Mouse (Mus musculus) hindbrain, embryonic 14.5 days (tissue): ENCODE measurements around the gene Hdgf. TPM values are rescaled to one million over a fixed set of nuclear protein-coding genes. Genes with fewer than 3 reads are reported as not detected.
A peak's percentile ranks its signal among the peaks of the same experiment; 100 is the strongest.
"Not testable (repeated sequence)": the region's sequence is repeated elsewhere in the genome, so short reads cannot be mapped to it uniquely, and the experiment has no call there.

Source experiments
- ATAC-seq: fragments of 200-750 bp; cut with Nextera tagmentation; 2 replicates; pipeline ENCODE4 v1.8.0; 2017; ENCODE audit warnings: moderate number of reproducible peaks, mild to moderate bottlenecking, moderate TSS enrichment, moderate library complexity; ENCODE audit not compliant: low FRiP score
- DNase-seq: peaks from one replicate; pipeline ENCODE4 v3.0.0-alpha.2; 2015; ENCODE audit warnings: low spot score
- H3K27ac ChIP-seq: fragments of 300-500 bp; sonication (generic); 2 replicates; pipeline ENCODE4 v1.5.1; 2014; ENCODE audit warnings: mild to moderate bottlenecking, moderate library complexity
- H3K27me3 ChIP-seq: fragments of 300-500 bp; sonication (generic); 2 replicates; pipeline ENCODE4 v1.6.1; 2014; ENCODE audit warnings: mild to moderate bottlenecking, low read length, mixed read lengths; ENCODE audit not compliant: control insufficient read depth, insufficient read depth
- H3K36me3 ChIP-seq: fragments of 300-500 bp; sonication (generic); replicated peaks from 2 replicates; pipeline ENCODE4 v1.6.1; 2014; ENCODE audit not compliant: control insufficient read depth, insufficient read depth
- H3K4me1 ChIP-seq: fragments of 300-500 bp; sonication (generic); replicated peaks from 2 replicates; pipeline ENCODE4 v1.6.1; 2014; ENCODE audit warnings: antibody characterized with exemption, low read length, mixed read lengths; ENCODE audit not compliant: control insufficient read depth, insufficient read depth
- H3K4me2 ChIP-seq: fragments of 300-500 bp; sonication (generic); replicated peaks from 2 replicates; pipeline ENCODE4 v1.6.1; 2014; ENCODE audit warnings: mild to moderate bottlenecking, moderate library complexity
- H3K4me3 ChIP-seq: fragments of 300-500 bp; sonication (generic); replicated peaks from 2 replicates; pipeline ENCODE4 v1.5.1; 2014; ENCODE audit warnings: mild to moderate bottlenecking, low read length
- H3K9ac ChIP-seq: fragments of 300-500 bp; sonication (generic); 2 replicates; pipeline ENCODE4 v1.6.1; 2014
- H3K9me3 ChIP-seq: fragments of 300-500 bp; sonication (generic); 2 replicates; pipeline ENCODE4 v1.6.1; 2016; ENCODE audit warnings: low read length; ENCODE audit not compliant: control insufficient read depth
- WGBS: fragments of 180-500 bp; shearing (Covaris S2); extraction: QIAGEN DNeasy Blood & Tissue Kit; methylation state at CpG from one replicate; pipeline ENCODE4 v1.1.7; 2014; 5-methylcytosine and 5-hydroxymethylcytosine counted together
- polyA plus RNA-seq: library from polyadenylated mRNA; unstranded; fragments of >200 nt; fragmentation: Nextera tagmentation; extraction: Ambion mirVana; gene quantifications from 2 replicates; pipeline ENCODE4 v1.2.1, GENCODE M21; 2014

Gene Hdgf
- polyA plus RNA-seq, 1 experiment from 2014 or later, result 163 TPM

DNA sequence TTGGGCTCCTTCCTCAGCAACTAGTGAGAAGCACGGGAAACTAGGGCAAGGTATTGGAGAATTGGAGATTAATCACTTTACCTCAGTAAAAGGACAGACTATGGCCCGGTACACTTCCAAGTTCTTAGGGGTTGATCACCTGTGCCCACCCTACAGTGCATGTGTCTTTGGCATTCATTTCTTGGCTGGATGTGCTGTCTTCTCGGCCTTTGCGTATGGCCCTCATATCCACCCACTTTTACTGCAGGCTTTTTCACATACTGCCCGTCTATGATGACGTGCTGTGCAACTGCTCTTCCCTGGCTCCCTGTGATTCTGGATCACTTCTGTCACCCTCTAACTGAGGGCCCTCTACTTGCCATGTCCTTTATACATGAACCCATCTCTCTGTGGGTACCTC is 19.7 kb upstream of the Hdgf start:
- H3K36me3 ChIP-seq, result peaks cover 8% of the 10 kb centered on the region; the same call in 1 of the 2 replicates
- no peak overlapping the region for H3K9ac ChIP-seq
- H3K4me2 ChIP-seq, result peak overlapping the region; percentile 47
- H3K4me3 ChIP-seq, result peak overlapping the region; percentile 85
- H3K9me3 ChIP-seq, result 0 out of 2 replicates have a peak, but pooled peaks cover 4% of the 10 kb centered on the region
- H3K27me3 ChIP-seq, result no peaks in the 10 kb centered on the region
- no peak overlapping the region for H3K27ac ChIP-seq
- WGBS, result 86% methylated on average over 6 of the region's 6 CpGs
- no peak for DNase-seq
- H3K4me1 ChIP-seq, result peaks cover 21% of the 10 kb centered on the region
- ATAC-seq, result no peak

DNA sequence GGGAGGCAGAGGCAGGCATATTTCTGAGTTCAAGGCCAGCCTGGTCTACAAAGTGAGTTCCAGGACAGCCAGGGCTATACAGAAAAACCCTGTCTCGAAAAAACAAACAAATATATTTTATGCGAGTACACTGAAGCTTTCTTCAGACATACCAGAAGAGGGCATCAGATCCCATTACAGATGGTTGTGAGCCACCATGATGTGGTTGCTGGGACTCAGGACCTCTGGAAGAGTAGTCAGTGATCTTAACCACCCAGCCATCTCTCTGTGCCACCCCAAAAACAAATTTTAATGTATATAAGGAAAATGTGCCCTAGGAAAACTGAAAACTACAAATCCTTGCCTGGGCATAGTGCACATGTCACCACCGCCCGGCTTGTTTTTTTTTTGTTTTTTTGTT is 18.7 kb upstream of the Hdgf start:
- H3K9ac ChIP-seq, H3K4me3 ChIP-seq, H3K36me3 ChIP-seq, H3K27ac ChIP-seq, H3K9me3 ChIP-seq, H3K4me2 ChIP-seq, H3K27me3 ChIP-seq, ATAC-seq, DNase-seq: not testable (repeated sequence)
- 83% methylated on average over 4 of the region's 4 CpGs for WGBS
- peaks cover 20% of the 10 kb centered on the region for H3K4me1 ChIP-seq

DNA sequence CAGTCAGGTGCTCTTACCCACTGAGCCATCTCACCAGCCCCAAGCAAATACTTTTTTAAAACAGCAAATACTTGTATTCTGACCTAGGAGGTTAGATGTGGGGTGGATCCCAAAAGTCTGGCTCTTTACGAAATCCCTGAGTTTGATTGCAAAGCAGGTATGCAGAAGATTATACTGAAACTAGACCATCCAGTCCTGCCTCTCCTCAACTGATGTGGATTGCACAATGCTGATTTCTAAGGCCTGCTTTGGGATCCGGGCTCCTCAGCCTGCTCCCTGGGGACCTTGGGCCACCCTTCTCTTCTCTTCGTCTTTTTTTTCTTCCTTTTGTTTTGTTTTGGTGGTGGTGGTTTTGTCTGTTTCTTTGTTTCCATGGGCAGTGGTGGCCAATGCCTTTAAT is 14.6 kb upstream of the Hdgf start:
- Histone ChIP-seq H3K9me3 (0 out of 2 replicates have a peak, but pooled peaks cover 4% of the 10 kb centered on the region), H3K27ac (no peak overlapping the region), H3K4me1 (no peaks in the 10 kb centered on the region), H3K4me3 (no peak overlapping the region), H3K36me3 (no peaks in the 10 kb centered on the region), H3K9ac (no peak overlapping the region), H3K4me2 (no peak overlapping the region), H3K27me3 (no peaks in the 10 kb centered on the region)
- DNase-seq, result no peak
- no peak for ATAC-seq
- WGBS, result 60% methylated on average over 3 of the region's 3 CpGs

DNA sequence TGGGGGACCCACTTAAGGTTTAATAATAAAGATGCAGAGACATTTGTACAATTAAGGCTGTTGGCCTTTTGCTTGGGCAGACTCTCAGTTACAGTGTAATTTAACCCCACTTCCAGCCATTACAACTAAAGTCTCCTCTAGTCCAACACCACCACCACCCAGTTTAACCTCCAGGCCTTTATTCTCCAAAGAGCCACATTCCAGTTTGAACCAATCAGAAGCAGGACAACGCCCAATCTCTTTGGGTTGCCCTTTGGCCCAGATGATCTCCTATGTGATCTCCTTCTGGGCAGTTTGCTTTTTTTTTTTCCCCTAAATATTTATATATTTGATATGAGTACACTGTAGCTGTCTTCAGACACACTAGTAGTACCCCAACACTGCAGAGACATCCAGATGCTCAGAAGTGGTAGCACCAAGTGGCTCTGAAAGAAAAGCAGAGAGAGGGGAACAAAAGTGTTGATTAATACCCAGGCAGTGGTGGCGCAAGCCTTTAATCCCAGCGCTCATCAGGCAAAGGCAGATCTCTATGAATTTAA is 12.7 kb upstream of the Hdgf start:
- Histone ChIP-seq H3K4me3 (no peak overlapping the region), H3K9me3 (no peaks in the 10 kb centered on the region), H3K27me3 (no peaks in the 10 kb centered on the region), H3K4me1 (no peaks in the 10 kb centered on the region), H3K4me2 (no peak overlapping the region), H3K36me3 (no peaks in the 10 kb centered on the region), H3K9ac (no peak overlapping the region), H3K27ac (no peak overlapping the region)
- 76% methylated on average over 3 of the region's 3 CpGs for WGBS
- ATAC-seq (no peak), DNase-seq (no peak)

DNA sequence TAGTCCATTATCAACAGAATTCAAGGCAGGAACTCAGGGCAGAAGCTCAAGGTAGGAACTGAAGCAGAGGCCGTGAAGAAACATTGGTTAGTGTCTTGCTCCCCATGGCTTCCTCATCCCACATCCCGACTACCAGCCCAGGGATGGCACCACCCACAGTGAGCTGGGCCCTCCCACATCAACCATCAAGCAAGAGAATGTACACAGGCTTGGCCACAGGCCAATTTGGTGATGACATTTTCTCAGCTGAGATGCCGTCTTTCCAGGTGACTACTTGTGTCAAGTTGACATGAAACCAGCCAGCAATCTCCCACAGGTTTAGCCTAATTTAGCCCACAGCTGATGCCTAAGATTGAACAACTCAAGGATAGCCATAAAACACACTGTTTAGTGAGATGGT is 6.9 kb upstream of the Hdgf start:
- ATAC-seq (no peak), DNase-seq (no peak)
- Histone ChIP-seq H3K9ac (no peak overlapping the region), H3K27ac (no peak overlapping the region), H3K4me1 (no peaks in the 10 kb centered on the region), H3K27me3 (no peaks in the 10 kb centered on the region), H3K36me3 (no peaks in the 10 kb centered on the region), H3K4me3 (no peak overlapping the region), H3K9me3 (no peaks in the 10 kb centered on the region), H3K4me2 (no peak overlapping the region)
- WGBS, result 71% methylated on average over 3 of the region's 3 CpGs

DNA sequence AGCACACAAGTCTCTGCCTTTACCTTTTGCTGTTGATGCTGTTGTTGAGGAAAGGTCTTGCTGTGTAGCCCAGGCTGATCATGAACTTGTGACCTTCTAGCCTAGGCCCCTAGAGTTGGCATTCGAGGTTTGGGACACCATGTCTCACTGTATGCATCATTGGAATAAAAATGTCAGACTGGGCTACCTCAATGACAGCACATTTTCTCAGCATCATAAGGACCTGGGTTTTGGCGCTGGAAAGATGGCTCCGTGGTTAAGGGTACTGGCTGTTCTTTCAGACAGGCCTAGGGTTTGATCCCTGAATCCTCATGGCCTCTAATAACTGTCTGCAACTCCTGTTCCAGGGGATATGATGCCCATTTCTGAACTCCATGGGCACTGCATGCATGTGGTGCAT is 6.3 kb upstream of the Hdgf start:
- ATAC-seq, result no peak
- 89% methylated on average over 3 of the region's 3 CpGs for WGBS

DNA sequence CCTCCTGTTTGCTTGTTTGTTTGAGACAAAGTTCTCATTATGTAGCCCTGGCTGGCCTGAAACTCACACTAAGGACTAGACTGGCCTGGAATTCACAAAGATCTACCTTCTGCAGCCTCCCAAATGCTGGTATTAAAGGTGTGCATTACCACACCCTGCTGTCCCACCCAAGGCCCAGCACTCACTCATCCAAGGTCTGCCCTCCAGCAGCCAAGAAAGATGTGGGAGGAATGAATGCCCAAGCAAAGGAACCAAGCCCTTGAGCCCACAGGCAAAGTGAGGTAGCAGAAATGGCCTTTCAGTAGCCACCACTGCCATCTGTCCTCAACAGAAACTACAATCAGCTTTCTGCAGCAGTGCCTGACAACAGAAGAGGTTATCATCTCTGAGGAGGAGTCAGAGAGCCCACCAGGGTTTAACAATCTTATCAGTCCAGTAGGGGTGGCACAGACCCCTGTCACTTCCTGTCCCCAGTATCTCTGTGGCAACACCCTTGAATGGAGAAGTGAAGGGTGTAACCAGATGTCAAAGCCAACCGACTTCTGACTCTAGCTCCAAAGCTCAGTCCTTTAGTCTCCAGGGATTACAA is 5.0 kb upstream of the Hdgf start:
- ATAC-seq, result no peak
- no peak for DNase-seq
- no peak overlapping the region for H3K9ac ChIP-seq
- 74% methylated on average over 1 of the region's 1 CpGs for WGBS
- H3K36me3 ChIP-seq, result no peaks in the 10 kb centered on the region
- H3K4me3 ChIP-seq, result no peak overlapping the region
- no peaks in the 10 kb centered on the region for H3K4me1 ChIP-seq
- H3K27me3 ChIP-seq, result no peaks in the 10 kb centered on the region
- H3K27ac ChIP-seq, result no peak overlapping the region
- H3K4me2 ChIP-seq, result no peak overlapping the region
- H3K9me3 ChIP-seq, result no peaks in the 10 kb centered on the region

More for the DNA sequence above, 6.3 kb upstream of the Hdgf start:
- Histone ChIP-seq H3K27ac (no peak overlapping the region), H3K4me1 (no peaks in the 10 kb centered on the region), H3K36me3 (no peaks in the 10 kb centered on the region), H3K4me3 (no peak overlapping the region), H3K9me3 (no peaks in the 10 kb centered on the region), H3K9ac (no peak overlapping the region), H3K27me3 (no peaks in the 10 kb centered on the region), H3K4me2 (no peak overlapping the region)
- DNase-seq, result no peak

DNA sequence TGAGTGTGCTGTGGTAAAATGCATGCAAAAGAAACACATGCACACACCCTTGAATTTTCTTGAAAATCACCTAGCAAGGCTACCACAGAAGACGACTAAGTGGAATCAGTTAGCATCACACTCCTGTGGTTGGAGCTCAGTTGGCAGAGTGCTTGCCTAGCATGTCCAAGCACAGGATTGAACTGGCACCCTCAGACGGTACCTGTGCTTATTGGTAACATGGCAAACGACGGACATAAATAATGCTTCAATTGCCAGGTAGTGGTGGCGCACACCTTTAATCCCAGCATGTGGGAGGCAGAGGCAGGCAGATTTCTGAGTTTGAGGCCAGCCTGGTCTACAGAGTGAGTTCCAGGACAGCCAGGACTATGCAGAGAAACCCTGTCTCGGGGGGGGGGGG is 4.2 kb upstream of the Hdgf start:
- DNase-seq, H3K9ac ChIP-seq, H3K27ac ChIP-seq, H3K4me2 ChIP-seq, H3K4me1 ChIP-seq, H3K36me3 ChIP-seq, H3K27me3 ChIP-seq, ATAC-seq, H3K4me3 ChIP-seq, H3K9me3 ChIP-seq: not testable (repeated sequence)
- 80% methylated on average over 6 of the region's 6 CpGs for WGBS

DNA sequence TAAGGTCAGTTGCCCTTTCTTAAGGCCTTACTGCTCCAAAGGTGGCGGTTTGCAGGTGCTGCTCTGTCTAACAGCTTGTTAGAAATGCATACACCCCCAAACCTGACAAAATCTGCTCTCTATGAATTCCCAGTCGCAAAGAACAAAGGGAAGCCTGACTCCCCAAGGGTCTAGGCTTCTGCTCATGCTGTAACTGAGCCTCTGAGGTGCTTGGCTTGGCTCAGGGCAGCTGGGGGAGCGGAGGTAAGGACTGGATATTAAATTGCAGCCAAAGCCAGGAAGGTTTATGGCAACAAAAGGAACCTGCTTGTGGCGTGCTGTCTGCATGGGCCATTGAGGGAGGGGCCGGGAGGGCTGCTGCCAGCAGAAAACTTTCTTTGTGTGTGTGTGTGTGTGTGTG is 2.3 kb upstream of the Hdgf start:
- Histone ChIP-seq H3K4me3 (no peak overlapping the region), H3K4me2 (no peak overlapping the region), H3K36me3 (no peaks in the 10 kb centered on the region), H3K27ac (no peak overlapping the region), H3K9ac (no peak overlapping the region), H3K27me3 (no peaks in the 10 kb centered on the region), H3K9me3 (no peaks in the 10 kb centered on the region), H3K4me1 (peaks cover 15% of the 10 kb centered on the region)
- ATAC-seq, result no peak
- WGBS, result 61% methylated on average over 5 of the region's 5 CpGs
- no peak for DNase-seq

DNA sequence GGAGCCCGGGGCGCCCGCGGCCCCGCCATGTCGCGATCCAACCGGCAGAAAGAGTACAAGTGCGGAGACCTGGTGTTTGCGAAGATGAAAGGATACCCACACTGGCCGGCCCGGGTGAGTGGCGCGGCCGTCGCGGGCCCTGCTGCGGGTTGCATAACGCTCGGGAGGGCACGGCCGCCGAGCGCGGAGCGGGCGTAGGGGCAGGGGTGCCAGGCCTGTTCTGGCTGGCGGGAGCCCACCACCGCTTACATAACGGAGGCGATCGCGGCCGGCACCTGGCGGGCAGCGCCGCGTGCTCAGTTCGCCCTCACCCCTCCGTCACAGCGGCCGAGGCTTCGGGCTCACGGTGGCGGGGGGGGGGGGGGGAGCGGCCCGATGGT is 470 bp downstream of the Hdgf start:
- H3K4me1 ChIP-seq, result peaks cover 32% of the 10 kb centered on the region
- peak overlapping the region; percentile 89 for H3K4me2 ChIP-seq
- H3K36me3 ChIP-seq, result no peaks in the 10 kb centered on the region
- no peaks in the 10 kb centered on the region for H3K9me3 ChIP-seq
- H3K27me3 ChIP-seq, result no peaks in the 10 kb centered on the region
- peak overlapping the region; percentile 75 for H3K4me3 ChIP-seq
- 1% methylated on average over 37 of the region's 47 CpGs for WGBS
- DNase-seq (no peak), ATAC-seq (peak; percentile 22)
- H3K27ac ChIP-seq, result peak overlapping the region; percentile 88
- H3K9ac ChIP-seq, result peak overlapping the region; percentile 79
